Mouse (Mus musculus): ENCODE results near the gene 2010111I01Rik.
"Not testable (repeated sequence)": the region's sequence is repeated elsewhere in the genome, so short reads cannot be mapped to it uniquely, and the experiment has no call there.

Gene 2010111I01Rik

DNA sequence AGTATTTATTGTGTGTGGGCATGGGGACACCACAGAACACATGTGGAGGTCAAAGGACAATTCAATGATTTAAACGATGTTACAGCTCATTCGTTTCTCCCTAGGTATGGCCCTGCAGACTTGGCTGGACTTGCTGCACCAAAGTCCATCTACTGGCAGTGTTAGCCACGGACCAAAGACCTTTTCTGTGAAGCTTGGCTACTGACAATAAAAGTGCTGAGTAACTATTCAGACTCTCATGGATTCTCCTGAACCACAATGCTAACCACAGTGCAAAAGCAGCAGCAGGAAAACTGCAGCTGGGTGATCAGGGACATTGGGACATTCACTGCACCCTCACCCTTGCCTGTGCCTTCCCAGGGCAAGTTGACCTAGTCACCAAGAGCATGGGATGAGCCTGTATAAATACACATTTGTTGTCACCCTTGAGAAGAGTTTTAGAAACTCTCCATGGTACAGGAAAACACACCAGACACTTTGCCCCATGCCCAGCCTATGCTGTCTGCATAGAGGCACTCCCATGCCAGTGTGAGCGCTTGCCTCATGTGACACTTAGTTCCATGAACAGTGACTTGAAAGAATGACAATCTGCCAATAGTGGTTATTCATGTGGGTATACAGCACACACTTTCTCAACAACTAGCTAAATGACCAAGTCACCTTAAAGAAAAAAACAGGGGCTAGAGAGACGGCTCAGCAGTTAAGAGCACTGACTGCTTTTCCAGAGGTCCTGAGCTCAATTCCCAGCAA lies 381.0 kb downstream of the 2010111I01Rik start:
- no peak for DNase-seq (ENCODE audit: low read depth)

DNA sequence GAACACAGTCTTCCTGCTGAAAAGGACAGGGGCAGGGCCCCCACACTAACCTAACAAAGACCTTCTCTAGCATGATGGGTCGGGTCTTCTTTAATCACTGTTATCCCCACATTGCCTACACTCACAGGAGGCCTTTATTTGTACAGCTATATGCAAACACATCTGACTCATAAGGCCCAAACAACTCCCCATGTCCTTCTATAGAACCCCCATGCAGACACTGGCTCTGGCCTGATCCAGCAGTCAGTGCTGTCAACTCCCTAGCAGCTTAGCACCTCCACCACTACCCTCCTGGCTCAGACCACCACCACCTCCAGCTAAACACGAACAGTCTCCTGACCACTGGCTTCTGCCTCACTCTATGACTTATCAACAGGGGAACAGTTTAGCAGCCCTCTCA lies 382.9 kb downstream of the 2010111I01Rik start:
- no peak for DNase-seq (ENCODE audit: low read depth)

DNA sequence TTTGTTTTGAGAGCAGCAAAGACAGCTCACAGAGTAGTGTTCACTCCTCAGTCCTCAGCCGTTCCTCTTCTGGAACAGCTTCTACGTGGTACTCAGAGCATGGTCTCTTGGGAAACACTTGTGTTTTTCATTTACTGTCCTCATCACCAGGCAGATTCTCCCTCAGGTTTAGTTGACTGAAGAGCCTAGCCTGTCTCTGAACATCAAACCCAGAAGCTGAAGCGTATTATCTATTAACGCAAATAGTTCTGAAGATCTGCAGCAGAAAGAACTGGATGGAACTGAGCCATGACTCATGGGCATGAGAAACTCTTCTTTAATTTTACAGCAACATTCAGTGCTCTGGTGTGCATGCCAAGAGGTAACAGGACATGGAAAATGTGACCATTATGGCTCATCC lies 385.4 kb downstream of the 2010111I01Rik start:
- DNase-seq (ENCODE audit: low read depth): no peak

DNA sequence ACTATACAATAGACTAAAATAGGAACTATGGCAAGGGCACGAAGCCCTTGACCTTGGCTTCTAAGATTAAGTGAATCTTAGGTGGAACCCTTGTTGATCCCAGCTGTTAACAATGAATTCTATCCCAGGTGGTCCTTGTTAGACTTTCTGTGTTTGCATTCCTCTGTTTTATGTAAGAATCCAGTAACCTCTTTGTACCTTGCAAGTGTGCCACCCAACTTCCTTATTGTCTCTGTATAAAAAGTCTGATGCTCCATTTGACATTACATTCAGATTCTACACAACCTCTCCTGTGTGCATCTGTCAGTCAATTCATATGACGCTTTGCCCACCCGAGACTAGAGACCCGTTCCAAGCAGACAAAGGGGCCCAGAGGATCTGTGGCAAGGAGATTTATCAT lies 388.6 kb downstream of the 2010111I01Rik start:
- not testable (repeated sequence) for DNase-seq (ENCODE audit: low read depth)

DNA sequence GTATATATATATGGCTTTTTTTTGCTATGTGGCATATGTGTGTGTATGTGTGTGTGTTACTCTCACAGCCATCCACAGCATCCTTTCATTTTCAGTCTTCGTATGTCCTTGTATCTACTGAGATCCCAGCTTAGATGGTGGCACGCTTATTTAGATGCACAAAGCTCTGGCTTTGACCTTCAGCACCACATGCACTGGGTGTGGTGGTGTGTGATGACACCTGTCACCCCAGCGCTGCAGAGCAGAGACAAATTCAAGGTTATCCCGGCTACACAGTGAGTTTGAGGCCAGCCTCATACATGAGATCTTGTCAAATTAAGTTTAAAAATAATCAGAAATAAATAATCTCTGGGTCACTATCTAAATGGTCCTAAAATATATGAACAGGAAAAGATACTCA lies 391.4 kb downstream of the 2010111I01Rik start:
- no peak for DNase-seq (ENCODE audit: low read depth)

DNA sequence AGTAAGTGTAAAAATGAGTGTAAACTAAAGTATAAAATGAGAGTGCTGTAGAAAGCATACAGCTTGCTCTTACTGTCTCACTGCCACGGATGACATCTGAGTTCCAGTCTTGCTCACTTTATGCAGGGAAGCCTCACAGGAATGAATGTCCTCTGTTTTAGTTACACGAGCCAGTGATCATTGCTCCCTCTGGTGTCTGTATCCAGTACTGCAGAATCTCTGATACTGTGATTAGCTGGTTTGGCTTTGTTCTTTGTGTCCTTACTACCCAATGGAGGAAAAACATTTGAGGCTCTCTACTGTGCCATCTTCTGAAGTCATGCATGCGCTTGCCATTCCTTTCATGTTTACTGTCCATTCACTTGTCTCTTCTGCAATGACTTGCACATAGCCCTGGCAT lies 391.9 kb downstream of the 2010111I01Rik start:
- peak; percentile 81 for DNase-seq (ENCODE audit: low read depth)

DNA sequence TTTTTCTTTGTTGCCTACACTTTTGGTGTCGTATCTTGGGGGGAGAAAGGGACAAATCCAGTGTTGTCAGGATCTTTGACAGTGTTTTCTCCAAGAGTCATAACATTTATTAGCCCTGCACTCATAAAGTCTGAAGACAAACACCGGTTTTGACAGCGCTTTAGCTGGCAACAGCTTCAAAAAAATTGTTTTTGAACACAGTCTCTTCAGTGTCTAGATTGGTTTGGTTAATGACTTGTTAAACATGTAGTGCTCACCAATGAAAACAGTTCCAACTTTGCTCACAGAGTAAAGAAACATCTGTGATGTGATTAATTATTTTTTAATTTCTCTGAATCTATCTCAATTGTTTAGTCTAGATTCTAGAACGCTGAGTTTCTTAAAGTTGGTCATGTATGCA lies 394.7 kb downstream of the 2010111I01Rik start:
- no peak for DNase-seq (ENCODE audit: low read depth)

DNA sequence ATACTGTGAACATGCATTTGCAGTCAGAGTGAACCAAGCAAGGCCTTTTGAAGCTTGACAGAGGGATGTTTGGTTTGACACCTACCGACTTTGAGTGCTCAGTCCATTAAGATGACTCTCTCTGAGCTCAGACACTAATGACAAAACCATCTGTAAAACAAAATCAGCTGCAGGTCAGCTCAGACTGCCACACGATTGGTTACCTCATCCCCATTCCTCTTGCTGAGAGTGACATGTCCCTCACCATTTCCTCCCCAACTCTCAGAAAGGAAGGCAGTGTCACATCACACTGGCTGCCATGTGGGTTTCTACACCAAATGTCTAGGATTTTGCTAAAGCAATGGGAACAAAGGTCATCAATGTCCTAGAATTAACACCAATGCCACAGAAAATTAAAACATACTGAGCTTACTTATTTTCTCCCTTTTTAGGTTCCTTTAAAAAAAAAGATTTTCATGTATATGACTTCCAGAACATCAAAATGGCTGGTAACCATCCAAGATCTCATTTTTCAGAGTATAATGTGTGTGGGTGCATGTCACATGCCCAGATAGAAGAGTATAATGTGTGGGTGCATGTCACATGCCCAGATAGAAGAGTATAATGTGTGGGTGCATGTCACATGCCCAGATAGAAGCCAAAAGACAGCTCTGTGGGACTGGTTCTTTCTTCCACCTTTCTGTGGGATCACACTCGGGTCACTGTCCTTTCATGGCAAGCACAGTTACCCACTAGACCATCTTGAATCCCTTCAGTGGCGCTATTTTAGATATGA lies 395.6 kb downstream of the 2010111I01Rik start:
- no peak for DNase-seq (ENCODE audit: low read depth)

DNA sequence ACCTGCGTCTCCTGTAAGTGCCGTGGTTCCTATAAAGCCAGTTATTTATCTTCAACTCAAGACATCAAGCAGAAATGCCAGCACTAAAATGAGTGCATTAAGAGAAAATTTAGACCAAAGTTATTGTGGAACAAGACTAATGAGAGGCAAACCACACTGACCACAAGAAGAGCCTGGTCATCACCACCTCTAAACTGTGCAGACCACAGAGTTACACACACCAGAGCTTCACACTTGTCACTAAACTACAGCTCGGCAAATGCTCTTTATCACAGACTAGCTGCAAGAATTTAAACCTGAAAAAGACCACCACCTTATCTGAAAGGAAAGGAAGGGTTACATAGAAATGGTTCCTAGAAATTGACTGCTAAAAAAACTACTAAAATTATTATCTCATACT lies 397.1 kb downstream of the 2010111I01Rik start:
- DNase-seq (ENCODE audit: low read depth): no peak

DNA sequence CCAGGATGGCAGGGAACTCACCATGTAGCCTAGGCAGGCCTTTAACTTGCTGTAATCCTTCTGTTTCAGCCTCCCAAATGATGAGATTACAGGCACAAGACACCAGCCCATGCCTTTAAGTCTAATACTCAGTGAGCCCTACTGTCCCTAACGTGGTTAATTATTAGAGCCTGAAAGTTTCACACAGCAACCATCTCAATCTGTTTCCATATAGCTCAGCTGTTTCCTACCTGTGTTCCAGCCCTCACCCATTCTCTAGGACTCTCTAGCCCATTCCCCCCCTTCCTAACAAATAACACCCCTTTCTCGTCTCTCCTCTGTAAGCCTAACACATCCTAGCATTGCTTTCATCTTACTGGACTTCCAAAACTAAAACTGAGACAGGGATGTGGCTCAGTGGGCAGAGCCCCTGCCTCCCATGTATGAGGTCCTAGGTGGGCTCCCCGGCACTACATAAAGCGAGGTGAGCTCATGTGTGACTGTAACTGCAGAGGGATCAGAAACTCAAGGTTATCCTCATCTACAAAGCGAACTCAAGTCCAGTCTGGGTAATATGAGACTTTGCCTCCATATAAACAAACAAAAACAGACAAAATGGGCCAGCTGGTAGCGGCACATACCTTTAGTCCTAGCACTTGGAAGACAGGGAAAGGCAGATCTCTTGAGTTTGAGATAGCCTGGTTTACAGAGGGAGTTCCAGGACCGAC lies 408.9 kb downstream of the 2010111I01Rik start:
- no peak for DNase-seq (ENCODE audit: low read depth)
